Mouse (Mus musculus) B cell, adult 2 months (primary cell): Measurements from ENCODE around the gene Amigo3.

Experiments used
- DNase-seq, 2 experiments: peaks; one replicate each; pipeline ENCODE4 v3.0.0; 2022

Gene Amigo3

GRCm38 (mm10) chr9:108053665-108054225 lies 786 bp downstream of the Amigo3 start:
- no peak for DNase-seq

GRCm38 (mm10) chr9:108054331-108055040 lies 1.5 kb downstream of the Amigo3 start:
- DNase-seq: no peak

- no peak for DNase-seq
Observed at GRCm38 (mm10) chr9:108055061-108055460, 2.1 kb downstream of the Amigo3 start.

GRCm38 (mm10) chr9:108055661-108056237 lies 2.8 kb downstream of the Amigo3 start:
- no peak for DNase-seq

GRCm38 (mm10) chr9:108056361-108057261 lies 3.7 kb downstream of the Amigo3 start:
- no peak for DNase-seq

- DNase-seq: no peak
Observed at GRCm38 (mm10) chr9:108057262-108057562, 4.3 kb downstream of the Amigo3 start.

- no peak for DNase-seq
Observed at GRCm38 (mm10) chr9:108058291-108058690, 5.3 kb downstream of the Amigo3 start.

- no peak for DNase-seq
Observed at GRCm38 (mm10) chr9:108062142-108062541, 9.2 kb downstream of the Amigo3 start.

GRCm38 (mm10) chr9:108063361-108063760 lies 10.4 kb downstream of the Amigo3 start:
- no peak for DNase-seq

GRCm38 (mm10) chr9:108065491-108066011 lies 12.6 kb downstream of the Amigo3 start:
- DNase-seq: peak; percentile 59 to 69

GRCm38 (mm10) chr9:108067199-108067598 lies 14.2 kb downstream of the Amigo3 start:
- DNase-seq: no peak

- DNase-seq: peak; percentile 88
Observed at GRCm38 (mm10) chr9:108067900-108068299, 14.9 kb downstream of the Amigo3 start.

- DNase-seq: no peak
Observed at GRCm38 (mm10) chr9:108069007-108069406, 16.0 kb downstream of the Amigo3 start.

- no peak for DNase-seq
Observed at GRCm38 (mm10) chr9:108069529-108069928, 16.6 kb downstream of the Amigo3 start.

- no peak for DNase-seq
Observed at GRCm38 (mm10) chr9:108071801-108072200, 18.8 kb downstream of the Amigo3 start.

- DNase-seq: no peak
Observed at GRCm38 (mm10) chr9:108072481-108072924, 19.5 kb downstream of the Amigo3 start.

GRCm38 (mm10) chr9:108073141-108073930 lies 20.4 kb downstream of the Amigo3 start:
- no peak for DNase-seq

- no peak for DNase-seq
Observed at GRCm38 (mm10) chr9:108080168-108080567, 27.2 kb downstream of the Amigo3 start, which contains the start of gene Mst1. TSS of gene Mst1 (plus strand) at chr9:108080436.

- no peak for DNase-seq
Observed at GRCm38 (mm10) chr9:108082549-108082948, 29.6 kb downstream of the Amigo3 start.

GRCm38 (mm10) chr9:108082988-108083431 lies 30.1 kb downstream of the Amigo3 start, which contains the start of gene Rnf123:
TSS of gene Rnf123 (minus strand) at chr9:108083346.
- DNase-seq: peak; percentile 36 to 41

- no peak for DNase-seq
Observed at GRCm38 (mm10) chr9:108083561-108083960, 30.6 kb downstream of the Amigo3 start.

- DNase-seq: no peak
Observed at GRCm38 (mm10) chr9:108085261-108085660, 32.3 kb downstream of the Amigo3 start.
